Mouse (Mus musculus) hindbrain, postnatal 0 days (tissue): ENCODE measurements at regions not wholly inside any gene's neighbourhood (a gene's known extent, or its start where the extent isn't known, plus 50 kb on each side); places are given as distances from the start of the nearest gene placed in this dataset.

Source experiments
- ATAC-seq: fragments of 200-750 bp; cut with Nextera tagmentation; 2 replicates; pipeline ENCODE4 v1.8.0; 2017; ENCODE audit warnings: mild to moderate bottlenecking, moderate TSS enrichment, moderate library complexity
- DNase-seq: peaks from one replicate; pipeline ENCODE4 v3.0.0-alpha.2; 2015; ENCODE audit warnings: low spot score
- H3K27ac ChIP-seq: fragments of 300-500 bp; sonication (generic); 2 replicates; pipeline ENCODE4 v1.5.1; 2014; ENCODE audit warnings: mild to moderate bottlenecking
- H3K27me3 ChIP-seq: fragments of 300-500 bp; sonication (generic); 2 replicates; pipeline ENCODE4 v1.6.1; 2014; ENCODE audit warnings: low read length, mixed read lengths; ENCODE audit not compliant: insufficient read depth
- H3K36me3 ChIP-seq: fragments of 300-500 bp; sonication (generic); 2 replicates; pipeline ENCODE4 v1.6.1; 2014; ENCODE audit warnings: low read length, mixed read lengths; ENCODE audit not compliant: insufficient read depth
- H3K4me1 ChIP-seq: fragments of 300-500 bp; sonication (generic); 2 replicates; pipeline ENCODE4 v1.6.1; 2014; ENCODE audit warnings: antibody characterized with exemption, low read length, mixed read lengths; ENCODE audit not compliant: insufficient read depth
- H3K4me2 ChIP-seq: fragments of 300-500 bp; sonication (generic); 2 replicates; pipeline ENCODE4 v1.6.1; 2014; ENCODE audit warnings: low read depth, mild to moderate bottlenecking, low read length, moderate library complexity, mixed read lengths
- H3K4me3 ChIP-seq: fragments of 300-500 bp; sonication (generic); 2 replicates; pipeline ENCODE4 v1.5.1; 2014; ENCODE audit warnings: low read length
- H3K9ac ChIP-seq: fragments of 300-500 bp; sonication (generic); replicated peaks from 2 replicates; pipeline ENCODE4 v1.6.1; 2014; ENCODE audit warnings: mild to moderate bottlenecking, low read length, moderate library complexity, mixed read lengths
- H3K9me3 ChIP-seq: fragments of 300-500 bp; sonication (generic); 2 replicates; pipeline ENCODE4 v1.6.1; 2016; ENCODE audit warnings: low read length, mixed read lengths
- CTCF ChIP-seq: IDR thresholded peaks from 2 replicates; pipeline ENCODE4 v1.5.1; 2016; ENCODE audit warnings: antibody characterized with exemption, control low read depth, low read depth
- WGBS: fragments of 180-500 bp; shearing (Covaris S2); extraction: QIAGEN DNeasy Blood & Tissue Kit; methylation state at CpG from one replicate; pipeline ENCODE4 v1.1.7; 2014; 5-methylcytosine and 5-hydroxymethylcytosine counted together

DNA sequence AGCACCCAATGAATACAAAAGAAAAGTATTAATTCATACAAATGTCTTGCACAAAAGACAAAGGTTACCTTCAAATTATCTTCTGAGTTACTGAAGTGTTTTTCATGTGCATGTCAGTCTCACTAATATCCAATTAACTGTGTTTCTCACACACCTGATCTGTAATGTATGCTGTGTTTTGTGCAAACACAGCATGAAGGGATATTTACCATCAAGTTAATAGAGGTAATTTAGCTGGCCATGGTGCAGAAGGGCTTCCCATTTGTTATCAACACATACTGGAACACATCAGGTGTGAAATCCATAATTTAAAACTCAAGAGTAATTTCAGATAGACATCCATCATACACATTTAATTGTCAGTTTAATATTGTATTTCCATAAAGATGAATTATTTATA, 178.2 kb upstream of the Klhl1 start:
- Histone ChIP-seq H3K9me3 (no peaks in the 10 kb centered on the region), H3K4me1 (no peaks in the 10 kb centered on the region), H3K27ac (no peak overlapping the region), H3K9ac (no peak overlapping the region), H3K36me3 (no peaks in the 10 kb centered on the region), H3K27me3 (no peaks in the 10 kb centered on the region), H3K4me2 (no peak overlapping the region), H3K4me3 (no peak overlapping the region)
- DNase-seq, result no peak
- TF ChIP-seq CTCF, result no peak
- no peak for ATAC-seq

- 48% methylated on average over 1 of the region's 1 CpGs for WGBS
- Histone ChIP-seq H3K4me2 (no peak overlapping the region), H3K4me1 (no peaks in the 10 kb centered on the region), H3K4me3 (no peak overlapping the region), H3K36me3 (no peaks in the 10 kb centered on the region), H3K27me3 (no peaks in the 10 kb centered on the region), H3K9me3 (no peaks in the 10 kb centered on the region), H3K9ac (no peak overlapping the region), H3K27ac (no peak overlapping the region)
- DNase-seq (no peak), ATAC-seq (no peak)
- no peak for TF ChIP-seq CTCF
Measured at GRCm38 (mm10) chr14:96690923-96691322, 172.0 kb upstream of the Klhl1 start.

DNA sequence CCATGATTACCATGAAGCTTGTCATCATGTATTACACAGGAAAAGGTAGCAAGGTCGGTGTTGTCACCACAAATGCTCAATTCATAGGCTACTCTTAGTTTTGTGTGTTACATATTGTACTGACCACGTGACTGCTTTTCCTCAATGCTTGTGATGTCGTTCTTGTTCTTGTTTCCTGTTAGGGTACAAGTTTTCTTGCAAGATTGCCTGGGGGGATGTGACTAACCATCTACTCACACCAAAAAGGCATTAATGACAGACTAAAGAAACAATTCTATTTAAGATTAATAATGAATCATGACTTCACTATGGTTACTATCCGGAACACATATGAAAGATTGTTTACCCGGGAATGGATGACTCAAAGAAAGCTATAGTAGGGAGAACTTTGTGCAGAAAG, 165.0 kb upstream of the Klhl1 start:
- H3K27me3 ChIP-seq, result no peaks in the 10 kb centered on the region
- no peak overlapping the region for H3K9ac ChIP-seq
- H3K4me2 ChIP-seq, result no peak overlapping the region
- TF ChIP-seq CTCF, result no peak
- no peak overlapping the region for H3K27ac ChIP-seq
- no peak overlapping the region for H3K4me3 ChIP-seq
- H3K9me3 ChIP-seq, result no peaks in the 10 kb centered on the region
- 77% methylated on average over 5 of the region's 5 CpGs for WGBS
- H3K36me3 ChIP-seq, result no peaks in the 10 kb centered on the region
- ATAC-seq (no peak), DNase-seq (no peak)
- H3K4me1 ChIP-seq, result no peaks in the 10 kb centered on the region

- H3K4me1 ChIP-seq, result no peaks in the 10 kb centered on the region
- 80% methylated on average over 3 of the region's 3 CpGs for WGBS
- H3K27ac ChIP-seq, result no peak overlapping the region
- no peak overlapping the region for H3K4me2 ChIP-seq
- H3K9ac ChIP-seq, result no peak overlapping the region
- no peak for TF ChIP-seq CTCF
- H3K36me3 ChIP-seq, result no peaks in the 10 kb centered on the region
- no peaks in the 10 kb centered on the region for H3K27me3 ChIP-seq
- DNase-seq, result no peak
- no peak for ATAC-seq
- no peak overlapping the region for H3K4me3 ChIP-seq
- H3K9me3 ChIP-seq, result no peaks in the 10 kb centered on the region
Measured at GRCm38 (mm10) chr14:96681740-96682139, 162.8 kb upstream of the Klhl1 start.

- TF ChIP-seq CTCF, result no peak
- no peaks in the 10 kb centered on the region for H3K4me1 ChIP-seq
- no peak overlapping the region for H3K9ac ChIP-seq
- H3K4me2 ChIP-seq, result no peak overlapping the region
- H3K4me3 ChIP-seq, result no peak overlapping the region
- peak; percentile 27 for DNase-seq
- H3K27me3 ChIP-seq, result no peaks in the 10 kb centered on the region
- no peaks in the 10 kb centered on the region for H3K36me3 ChIP-seq
- 69% methylated on average over 1 of the region's 1 CpGs for WGBS
- H3K9me3 ChIP-seq, result no peaks in the 10 kb centered on the region
- no peak overlapping the region for H3K27ac ChIP-seq
- ATAC-seq, result no peak
Measured at GRCm38 (mm10) chr14:96676213-96676612, 157.3 kb upstream of the Klhl1 start.

DNA sequence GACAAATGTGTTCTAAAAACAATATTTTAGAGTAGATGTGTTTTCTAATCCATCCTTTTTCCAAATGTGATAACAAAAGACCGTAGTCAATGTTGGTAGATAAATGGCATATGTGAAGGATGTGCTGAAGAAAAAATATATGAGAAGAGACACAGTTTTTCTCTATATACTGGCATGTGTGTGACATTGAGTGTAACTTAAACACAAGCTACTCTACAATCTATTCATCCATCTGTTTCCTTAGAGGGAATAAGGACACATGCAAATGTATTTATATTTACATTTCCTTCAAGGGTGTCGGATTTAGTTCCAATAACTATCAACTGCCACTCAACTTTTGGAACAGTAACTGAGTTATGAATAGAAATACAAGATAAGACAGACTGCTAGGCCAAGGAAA, 149.7 kb upstream of the Klhl1 start:
- Histone ChIP-seq H3K27ac (no peak overlapping the region), H3K36me3 (no peaks in the 10 kb centered on the region), H3K4me2 (no peak overlapping the region), H3K27me3 (no peaks in the 10 kb centered on the region), H3K9me3 (no peaks in the 10 kb centered on the region), H3K9ac (no peak overlapping the region), H3K4me1 (no peaks in the 10 kb centered on the region), H3K4me3 (no peak overlapping the region)
- ATAC-seq, result no peak
- no peak for DNase-seq
- TF ChIP-seq CTCF, result no peak
- 87% methylated on average over 2 of the region's 2 CpGs for WGBS

DNA sequence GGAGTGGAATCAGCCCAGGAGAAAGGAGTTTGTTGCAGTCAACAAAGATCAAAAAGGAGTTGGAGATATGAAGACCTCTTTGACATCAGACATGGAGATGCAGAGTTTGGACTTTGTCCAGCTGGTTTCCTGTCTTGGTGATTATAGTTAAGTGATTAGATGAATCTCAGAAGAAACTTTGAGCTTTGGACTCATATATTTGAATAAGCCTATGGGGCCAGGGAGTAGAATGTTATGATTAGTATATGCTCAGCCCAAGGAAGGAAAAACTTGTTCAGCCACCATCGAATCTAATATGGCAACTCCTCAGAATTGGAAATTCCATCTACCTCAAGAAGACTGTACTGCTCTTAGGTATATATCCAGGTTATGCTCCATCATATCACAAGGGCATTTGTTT, 137.6 kb upstream of the Klhl1 start:
- no peak for ATAC-seq
- H3K4me2 ChIP-seq, result no peak overlapping the region
- H3K9ac ChIP-seq, result no peak overlapping the region
- 95% methylated on average over 1 of the region's 1 CpGs for WGBS
- no peaks in the 10 kb centered on the region for H3K9me3 ChIP-seq
- H3K4me3 ChIP-seq, result no peak overlapping the region
- no peaks in the 10 kb centered on the region for H3K36me3 ChIP-seq
- TF ChIP-seq CTCF, result no peak
- no peak for DNase-seq
- no peak overlapping the region for H3K27ac ChIP-seq
- H3K27me3 ChIP-seq, result no peaks in the 10 kb centered on the region
- no peaks in the 10 kb centered on the region for H3K4me1 ChIP-seq

GRCm38 (mm10) chr14:96630291-96630690, 111.4 kb upstream of the Klhl1 start:
- TF ChIP-seq CTCF, result no peak
- WGBS, result 91% methylated on average over 2 of the region's 2 CpGs
- H3K9me3 ChIP-seq, result no peaks in the 10 kb centered on the region
- H3K4me1 ChIP-seq, result no peaks in the 10 kb centered on the region
- H3K4me3 ChIP-seq, result no peak overlapping the region
- H3K27ac ChIP-seq, result no peak overlapping the region
- no peak overlapping the region for H3K9ac ChIP-seq
- H3K36me3 ChIP-seq, result no peaks in the 10 kb centered on the region
- H3K4me2 ChIP-seq, result no peak overlapping the region
- ATAC-seq (no peak), DNase-seq (no peak)
- no peaks in the 10 kb centered on the region for H3K27me3 ChIP-seq
